Mouse (Mus musculus) megakaryocyte, adult 5-6 weeks (primary cell): ENCODE measurements around the gene Tmem14a. TPM values are rescaled to one million over a fixed set of nuclear protein-coding genes. Genes with fewer than 3 reads are reported as not detected.

Experiments used
- total RNA-seq, 2 experiments: library from RNA; stranded (forward) in 1 of 2; stranded (reverse) in 1 of 2; fragments of 153-499, 151-499 nt in 1 of 2; fragments of 221-1000, 200-1000 nt in 1 of 2; gene quantifications; 2 replicates each; pipeline versions ENCODE4 v1.2.3 to v1.2.4; 2015 to 2017

Tmem14a gene
- total RNA-seq, 2 experiments from 2014 or later: 0.95 to 1.2 TPM

Other genes starting within 250 kb of the Tmem14a start
- gene Tram2, start 139.3 kb upstream of the Tmem14a start, total RNA-seq (2015): 13.7 and 16.3 TPM in 2 replicates
- gene Tram2, start 139.3 kb upstream of the Tmem14a start, total RNA-seq (2017): 2.2 and 3.0 TPM in 2 replicates
- not detected in 2 replicates for gene Gsta3, start 22.0 kb downstream of the Tmem14a start, total RNA-seq (2015)
- not detected in 2 replicates for gene Gsta3, start 22.0 kb downstream of the Tmem14a start, total RNA-seq (2017)
- 0.16 and 0.27 TPM in 2 replicates for gene Khdc1a, start 131.1 kb downstream of the Tmem14a start, total RNA-seq (2015)
- 0.04 and 0.81 TPM in 2 replicates for gene Khdc1a, start 131.1 kb downstream of the Tmem14a start, total RNA-seq (2017)
- not detected in 2 replicates for gene Khdc1c, start 149.8 kb downstream of the Tmem14a start, total RNA-seq (2015)
- not detected in 2 replicates for gene Khdc1c, start 149.8 kb downstream of the Tmem14a start, total RNA-seq (2017)
- gene Khdc1b, start 165.0 kb downstream of the Tmem14a start, total RNA-seq (2015): not detected in 2 replicates
- gene Khdc1b, start 165.0 kb downstream of the Tmem14a start, total RNA-seq (2017): not detected in 2 replicates